In the genomic region with DNA sequence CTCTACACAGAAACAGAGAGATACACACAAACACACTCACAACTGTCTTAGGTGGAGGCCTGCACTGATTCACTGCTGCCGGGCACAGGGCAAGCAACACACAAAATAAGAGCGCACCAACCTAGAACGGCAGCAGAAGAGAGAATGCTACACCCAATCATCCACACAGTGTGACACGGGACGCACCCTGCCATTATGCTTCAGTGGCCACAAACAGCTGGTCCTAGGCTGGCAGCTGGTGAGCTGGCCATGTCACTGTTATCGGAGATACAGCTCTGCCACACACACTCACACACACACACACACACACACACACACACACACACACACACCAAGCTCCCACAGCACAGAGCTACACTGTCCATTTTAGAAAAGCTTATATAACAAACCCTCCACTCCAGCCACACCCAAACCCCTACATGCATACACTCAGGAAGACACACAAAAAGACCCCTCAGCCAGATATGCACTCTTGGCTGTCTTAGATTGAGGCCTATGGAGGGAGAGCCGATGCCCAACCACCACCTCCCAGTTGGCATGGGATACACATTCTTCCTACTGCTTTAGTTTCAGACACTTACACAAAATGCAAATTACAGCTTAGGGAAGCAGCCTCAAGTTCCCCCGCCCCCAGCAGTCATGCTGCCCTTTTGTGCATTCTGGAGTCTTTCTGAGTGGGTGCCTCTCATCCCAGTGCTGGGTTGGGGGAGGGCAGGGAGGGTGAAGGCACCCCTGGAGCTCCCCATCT, we compare ENCODE assay signal across 11 mouse cellular contexts.
DNase-seq lines count a peak whose midpoint lies in the region; ATAC-seq lines count a peak whose summit lies in the region.
"Had no signal": no experiment of that assay in that cellular context is flagged by ENCODE, and none has a peak within 500 bp of the region (broad histone marks: within the 10 kb centered on the region; RNA-seq: fewer than 3 reads in every experiment).

No protein-coding gene starts in this region.

- H3K36me3 ChIP-seq in forebrain, embryonic 11.5 days (ENCODE audit: control insufficient read depth, insufficient read depth, low read length) = no peaks in the 10 kb centered on the region
- no peaks in the 10 kb centered on the region for H3K36me3 ChIP-seq in neural tube, embryonic 14.5 days (ENCODE audit: control insufficient read depth, insufficient read depth, low read length)

- H3K9me3 ChIP-seq in forebrain, embryonic 11.5 days (ENCODE audit: control insufficient read depth, low read length) = no peaks in the 10 kb centered on the region
- H3K9me3 ChIP-seq in neural tube, embryonic 14.5 days (ENCODE audit: control insufficient read depth, low read length) = no peaks in the 10 kb centered on the region

- peaks cover 5% of the 10 kb centered on the region; the same call in 1 of the 2 replicates for H3K4me1 ChIP-seq in forebrain, embryonic 11.5 days (replicated peaks; ENCODE audit: control insufficient read depth, insufficient read depth, low read length)
- peaks cover 4% of the 10 kb centered on the region; the same call in 1 of the 2 replicates for H3K4me1 ChIP-seq in neural tube, embryonic 14.5 days (ENCODE audit: control insufficient read depth, insufficient read depth, low read length)

- no peaks in the 10 kb centered on the region for H3K27me3 ChIP-seq in forebrain, embryonic 11.5 days (ENCODE audit: control insufficient read depth, insufficient read depth, low read length)
- no peaks in the 10 kb centered on the region for H3K27me3 ChIP-seq in neural tube, embryonic 14.5 days (ENCODE audit: control insufficient read depth, insufficient read depth, low read length)

- peak; percentile 33 to 38 for DNase-seq in cerebellum, postnatal 10 days
- DNase-seq in forebrain, embryonic 11.5 days (ENCODE audit: low spot score) = no peak
- DNase-seq in left cerebral cortex, adult 11 months (ENCODE audit: low spot score) = peak; percentile 51
- DNase-seq in natural killer cell, adult 2 months (ENCODE audit: low spot score in 2 of 2) = no peak
- DNase-seq in ovary, adult 18-20 months (ENCODE audit: low spot score) = no peak
- DNase-seq: adrenal gland, postnatal 36 days; gastrocnemius, postnatal 14 days; spleen, adult 18-20 months had no signal

- no peak overlapping the region for H3K4me3 ChIP-seq in forebrain, embryonic 11.5 days (ENCODE audit: low read depth, low read length)
- H3K4me3 ChIP-seq in neural tube, embryonic 14.5 days (ENCODE audit: low read depth, low read length) = no peak overlapping the region

- ATAC-seq in cerebellum, adult (ENCODE audit: insufficient number of reproducible peaks, low FRiP score, low TSS enrichment) = no peak
- ATAC-seq in forebrain, embryonic 11.5 days (replicated peaks; ENCODE audit: low FRiP score) = peak; percentile 45; the same call in 1 of the 2 replicates
- peak; percentile 54; the same call in 1 of the 2 replicates for ATAC-seq in neural tube, embryonic 14.5 days (ENCODE audit: low read depth)
- ATAC-seq in megakaryocyte progenitor cell, adult 5-6 weeks (replicated peaks; ENCODE audit: poor library complexity) = no peak

- no peak overlapping the region for H3K4me2 ChIP-seq in forebrain, embryonic 11.5 days (ENCODE audit: low read depth, low read length, severe bottlenecking)
- no peak overlapping the region for H3K4me2 ChIP-seq in neural tube, embryonic 14.5 days (ENCODE audit: low read depth, low read length)

- no peak overlapping the region for H3K9ac ChIP-seq in forebrain, embryonic 11.5 days (ENCODE audit: low read length)
- H3K9ac ChIP-seq in neural tube, embryonic 14.5 days (replicated peaks; ENCODE audit: low read depth, low read length) = no peak overlapping the region

- H3K27ac ChIP-seq in forebrain, embryonic 11.5 days (ENCODE audit: low read depth, low read length) = no peak overlapping the region
- peak overlapping the region; percentile 39 for H3K27ac ChIP-seq in neural tube, embryonic 14.5 days (ENCODE audit: low read depth, low read length)

- 80% methylated on average over 8 of the region's 8 CpGs for whole genome bisulfite sequencing in forebrain, embryonic 11.5 days
- 69% methylated on average over 8 of the region's 8 CpGs for WGBS in neural tube, embryonic 14.5 days

Comparison
In these comparisons a context has a peak if more than half of its experiments do, and no peak if none do; other contexts are left out.
1. DNase-seq: peak in cerebellum, postnatal 10 days (2 of 2) and left cerebral cortex, adult 11 months (single experiment); none in forebrain, embryonic 11.5 days (single experiment), natural killer cell, adult 2 months (0 of 2) and ovary, adult 18-20 months (single experiment).
2. ATAC-seq: peak in forebrain, embryonic 11.5 days (single experiment) and neural tube, embryonic 14.5 days (single experiment); none in cerebellum, adult (single experiment) and megakaryocyte progenitor cell, adult 5-6 weeks (single experiment).